Mouse (Mus musculus): ENCODE data around the gene Spata1.

DNA sequence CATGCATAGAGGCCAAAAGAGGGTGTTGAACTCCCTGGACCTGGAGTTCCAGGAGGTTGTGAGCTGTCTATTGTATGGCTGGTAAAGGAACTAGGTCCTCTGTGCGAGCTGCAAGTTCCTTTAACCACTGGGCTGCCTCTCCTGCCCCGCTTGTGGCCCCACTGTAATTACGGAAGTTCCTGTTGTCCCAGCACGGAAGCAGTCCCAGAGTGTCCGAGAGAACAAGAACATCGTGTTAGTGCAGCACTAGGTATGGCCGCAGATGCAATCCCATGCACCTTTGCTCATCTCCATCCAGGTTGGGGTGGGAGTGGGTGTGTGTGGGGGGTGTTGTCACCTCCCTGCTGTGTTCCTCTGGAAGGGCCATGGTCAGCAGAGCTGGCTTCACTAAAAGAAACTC lies 54.7 kb downstream of the Spata1 start:
- no peak for TF ChIP-seq POLR2A (IDR thresholded peaks at IDR 0.05; ENCODE audit: insufficient read depth, low read depth, low read length)
- TF ChIP-seq CTCF (IDR thresholded peaks at IDR 0.05), result no peak
